Mouse (Mus musculus): Measurements from ENCODE around the gene Myod1. TPM values are rescaled to one million over a fixed set of nuclear protein-coding genes. Genes with fewer than 3 reads are reported as not detected.

Myod1 gene
- polyA plus RNA-seq, 1 experiment from 2014 or later: 8.1 TPM

DNA sequence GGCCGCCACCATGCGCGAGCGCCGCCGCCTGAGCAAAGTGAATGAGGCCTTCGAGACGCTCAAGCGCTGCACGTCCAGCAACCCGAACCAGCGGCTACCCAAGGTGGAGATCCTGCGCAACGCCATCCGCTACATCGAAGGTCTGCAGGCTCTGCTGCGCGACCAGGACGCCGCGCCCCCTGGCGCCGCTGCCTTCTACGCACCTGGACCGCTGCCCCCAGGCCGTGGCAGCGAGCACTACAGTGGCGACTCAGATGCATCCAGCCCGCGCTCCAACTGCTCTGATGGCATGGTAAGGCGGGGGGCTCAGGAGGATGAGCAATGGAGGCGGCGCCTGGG is 703 bp downstream of the Myod1 start:
- Histone ChIP-seq H3K4me3 (ENCODE audit: low read depth, low read length) (peak overlapping the region; percentile 19), H3K4me1 (ENCODE audit: control insufficient read depth, insufficient read depth, low read length) (no peaks in the 10 kb centered on the region; the same call in 1 of the 2 replicates), H3K9me3 (replicated peaks; ENCODE audit: control insufficient read depth, low read length) (no peaks in the 10 kb centered on the region), H3K9ac (replicated peaks; ENCODE audit: low read length) (no peak overlapping the region), H3K27me3 (ENCODE audit: control insufficient read depth, insufficient read depth, low read length) (peaks cover 42% of the 10 kb centered on the region), H3K4me2 (ENCODE audit: low read depth, low read length) (peak overlapping the region; percentile 42), H3K27ac (replicated peaks; ENCODE audit: low read depth, low read length) (no peak overlapping the region), H3K36me3 (replicated peaks; ENCODE audit: control insufficient read depth, insufficient read depth, low read depth, low read length) (no peaks in the 10 kb centered on the region)
- WGBS: 1% methylated on average over 33 of the region's 33 CpGs
- peak; percentile 68 for DNase-seq (ENCODE audit: low spot score)
- peak; percentile 45; the same call in 1 of the 2 replicates for ATAC-seq (replicated peaks; ENCODE audit: insufficient number of reproducible peaks, low FRiP score, low TSS enrichment, low read depth)

DNA sequence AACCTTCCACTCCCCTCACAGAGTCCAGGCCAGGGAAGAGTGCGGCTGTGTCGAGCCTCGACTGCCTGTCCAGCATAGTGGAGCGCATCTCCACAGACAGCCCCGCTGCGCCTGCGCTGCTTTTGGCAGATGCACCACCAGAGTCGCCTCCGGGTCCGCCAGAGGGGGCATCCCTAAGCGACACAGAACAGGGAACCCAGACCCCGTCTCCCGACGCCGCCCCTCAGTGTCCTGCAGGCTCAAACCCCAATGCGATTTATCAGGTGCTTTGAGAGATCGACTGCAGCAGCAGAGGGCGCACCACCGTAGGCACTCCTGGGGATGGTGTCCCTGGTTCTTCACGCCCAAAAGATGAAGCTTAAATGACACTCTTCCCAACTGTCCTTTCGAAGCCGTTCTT is 1.8 kb downstream of the Myod1 start:
- Histone ChIP-seq H3K9ac (replicated peaks; ENCODE audit: low read length) (no peak overlapping the region), H3K4me2 (ENCODE audit: low read depth, low read length) (no peak overlapping the region), H3K4me1 (ENCODE audit: control insufficient read depth, insufficient read depth, low read length) (no peaks in the 10 kb centered on the region; the same call in 1 of the 2 replicates), H3K4me3 (ENCODE audit: low read depth, low read length) (no peak overlapping the region), H3K27ac (replicated peaks; ENCODE audit: low read depth, low read length) (no peak overlapping the region), H3K9me3 (replicated peaks; ENCODE audit: control insufficient read depth, low read length) (no peaks in the 10 kb centered on the region), H3K36me3 (replicated peaks; ENCODE audit: control insufficient read depth, insufficient read depth, low read depth, low read length) (no peaks in the 10 kb centered on the region), H3K27me3 (ENCODE audit: control insufficient read depth, insufficient read depth, low read length) (peaks cover 42% of the 10 kb centered on the region)
- WGBS: 3% methylated on average over 22 of the region's 22 CpGs
- ATAC-seq (replicated peaks; ENCODE audit: insufficient number of reproducible peaks, low FRiP score, low TSS enrichment, low read depth): no peak; the same call in 1 of the 2 replicates
- no peak for DNase-seq (ENCODE audit: low spot score)

DNA sequence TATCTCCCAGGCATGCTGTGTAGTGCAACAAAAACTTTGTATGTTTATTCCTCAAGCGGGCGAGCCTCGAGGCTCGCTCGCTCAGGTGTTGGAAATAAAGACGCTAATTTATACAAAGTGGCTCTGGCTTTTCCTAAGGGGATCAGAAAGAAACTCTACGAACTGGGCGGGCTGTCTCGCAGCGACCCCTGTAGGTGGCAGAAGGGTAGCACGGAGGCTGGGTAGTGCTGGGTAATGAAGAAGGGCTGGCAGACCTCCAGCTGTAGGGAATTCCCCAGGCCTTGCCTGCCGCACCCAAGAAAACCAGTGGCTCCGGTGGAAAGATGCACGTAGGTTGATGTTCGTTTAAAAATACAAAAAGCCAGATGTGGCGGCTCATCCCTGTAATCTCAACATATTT is 2.7 kb downstream of the Myod1 start:
- no peak for ATAC-seq (replicated peaks; ENCODE audit: insufficient number of reproducible peaks, low FRiP score, low TSS enrichment, low read depth)
- Histone ChIP-seq H3K4me3 (ENCODE audit: low read depth, low read length) (no peak overlapping the region), H3K36me3 (replicated peaks; ENCODE audit: control insufficient read depth, insufficient read depth, low read depth, low read length) (no peaks in the 10 kb centered on the region), H3K4me2 (ENCODE audit: low read depth, low read length) (no peak overlapping the region), H3K9me3 (replicated peaks; ENCODE audit: control insufficient read depth, low read length) (no peaks in the 10 kb centered on the region), H3K27me3 (ENCODE audit: control insufficient read depth, insufficient read depth, low read length) (peaks cover 42% of the 10 kb centered on the region), H3K4me1 (ENCODE audit: control insufficient read depth, insufficient read depth, low read length) (no peaks in the 10 kb centered on the region; the same call in 1 of the 2 replicates), H3K9ac (replicated peaks; ENCODE audit: low read length) (no peak overlapping the region), H3K27ac (replicated peaks; ENCODE audit: low read depth, low read length) (no peak overlapping the region)
- WGBS: 9% methylated on average over 16 of the region's 16 CpGs
- DNase-seq (ENCODE audit: low spot score): peak; percentile 64

- 68% methylated on average over 9 of the region's 9 CpGs for WGBS
- Histone ChIP-seq H3K27ac (replicated peaks; ENCODE audit: low read depth, low read length) (no peak overlapping the region), H3K4me2 (ENCODE audit: low read depth, low read length) (no peak overlapping the region), H3K36me3 (replicated peaks; ENCODE audit: control insufficient read depth, insufficient read depth, low read depth, low read length) (no peaks in the 10 kb centered on the region), H3K9ac (replicated peaks; ENCODE audit: low read length) (no peak overlapping the region), H3K4me1 (ENCODE audit: control insufficient read depth, insufficient read depth, low read length) (no peaks in the 10 kb centered on the region; the same call in 1 of the 2 replicates), H3K27me3 (ENCODE audit: control insufficient read depth, insufficient read depth, low read length) (peaks cover 36% of the 10 kb centered on the region), H3K9me3 (replicated peaks; ENCODE audit: control insufficient read depth, low read length) (no peaks in the 10 kb centered on the region), H3K4me3 (ENCODE audit: low read depth, low read length) (no peak overlapping the region)
- ATAC-seq (replicated peaks; ENCODE audit: insufficient number of reproducible peaks, low FRiP score, low TSS enrichment, low read depth): no peak
- no peak for DNase-seq (ENCODE audit: low spot score)
These were observed 4.4 kb downstream of the Myod1 start for GRCm38 (mm10) chr7:46380625-46381024.

DNA sequence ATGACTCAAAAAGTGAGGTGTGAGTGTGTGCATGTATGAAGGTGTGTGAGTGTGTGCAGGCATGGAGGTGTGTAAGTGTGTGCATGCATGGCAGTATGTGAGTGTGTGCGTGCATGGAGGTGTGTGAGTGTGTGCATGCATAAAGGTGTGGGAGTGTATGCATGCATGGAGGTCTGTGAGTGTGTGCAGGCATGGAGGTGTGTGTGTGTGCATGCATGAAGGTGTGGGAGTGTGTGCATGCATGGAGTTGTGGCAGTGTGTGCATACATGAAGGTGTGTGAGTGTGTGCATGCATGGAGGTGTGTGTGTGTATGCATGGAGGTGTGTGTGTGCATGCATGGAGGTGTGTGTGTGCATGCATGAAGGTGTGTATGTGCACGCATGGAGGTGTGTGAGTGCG is 11.2 kb downstream of the Myod1 start:
- WGBS: 84% methylated on average over 3 of the region's 3 CpGs
- H3K9me3 ChIP-seq (replicated peaks; ENCODE audit: control insufficient read depth, low read length): no peaks in the 10 kb centered on the region
- no peak overlapping the region for H3K27ac ChIP-seq (replicated peaks; ENCODE audit: low read depth, low read length)
- no peak overlapping the region for H3K4me3 ChIP-seq (ENCODE audit: low read depth, low read length)
- H3K4me2 ChIP-seq (ENCODE audit: low read depth, low read length): no peak overlapping the region
- no peaks in the 10 kb centered on the region for H3K4me1 ChIP-seq (ENCODE audit: control insufficient read depth, insufficient read depth, low read length)
- no peaks in the 10 kb centered on the region for H3K36me3 ChIP-seq (replicated peaks; ENCODE audit: control insufficient read depth, insufficient read depth, low read depth, low read length)
- ATAC-seq (replicated peaks; ENCODE audit: insufficient number of reproducible peaks, low FRiP score, low TSS enrichment, low read depth) (no peak), DNase-seq (ENCODE audit: low spot score) (no peak)
- no peak overlapping the region for H3K9ac ChIP-seq (replicated peaks; ENCODE audit: low read length)
- no peaks in the 10 kb centered on the region for H3K27me3 ChIP-seq (ENCODE audit: control insufficient read depth, insufficient read depth, low read length)

GRCm38 (mm10) chr7:46389456-46390085 is 13.3 kb downstream of the Myod1 start:
- Histone ChIP-seq H3K27ac (replicated peaks; ENCODE audit: low read depth, low read length) (no peak overlapping the region), H3K36me3 (replicated peaks; ENCODE audit: control insufficient read depth, insufficient read depth, low read depth, low read length) (no peaks in the 10 kb centered on the region), H3K4me3 (ENCODE audit: low read depth, low read length) (no peak overlapping the region), H3K27me3 (ENCODE audit: control insufficient read depth, insufficient read depth, low read length) (peaks cover 2% of the 10 kb centered on the region), H3K4me1 (ENCODE audit: control insufficient read depth, insufficient read depth, low read length) (no peaks in the 10 kb centered on the region), H3K9me3 (replicated peaks; ENCODE audit: control insufficient read depth, low read length) (no peaks in the 10 kb centered on the region), H3K4me2 (ENCODE audit: low read depth, low read length) (no peak overlapping the region), H3K9ac (replicated peaks; ENCODE audit: low read length) (no peak overlapping the region)
- WGBS: 78% methylated on average over 10 of the region's 10 CpGs
- no peak for ATAC-seq (replicated peaks; ENCODE audit: insufficient number of reproducible peaks, low FRiP score, low TSS enrichment, low read depth)
- no peak for DNase-seq (ENCODE audit: low spot score)

- Histone ChIP-seq H3K4me2 (ENCODE audit: low read depth, low read length) (no peak overlapping the region), H3K4me1 (ENCODE audit: control insufficient read depth, insufficient read depth, low read length) (no peaks in the 10 kb centered on the region), H3K27me3 (ENCODE audit: control insufficient read depth, insufficient read depth, low read length) (peaks cover 5% of the 10 kb centered on the region), H3K9ac (replicated peaks; ENCODE audit: low read length) (no peak overlapping the region), H3K27ac (replicated peaks; ENCODE audit: low read depth, low read length) (no peak overlapping the region), H3K36me3 (replicated peaks; ENCODE audit: control insufficient read depth, insufficient read depth, low read depth, low read length) (no peaks in the 10 kb centered on the region), H3K4me3 (ENCODE audit: low read depth, low read length) (no peak overlapping the region), H3K9me3 (replicated peaks; ENCODE audit: control insufficient read depth, low read length) (no peaks in the 10 kb centered on the region)
- ATAC-seq (replicated peaks; ENCODE audit: insufficient number of reproducible peaks, low FRiP score, low TSS enrichment, low read depth) (no peak), DNase-seq (ENCODE audit: low spot score) (no peak)
- 69% methylated on average over 4 of the region's 4 CpGs for WGBS
These were observed 14.0 kb downstream of the Myod1 start for GRCm38 (mm10) chr7:46390226-46390625.

DNA sequence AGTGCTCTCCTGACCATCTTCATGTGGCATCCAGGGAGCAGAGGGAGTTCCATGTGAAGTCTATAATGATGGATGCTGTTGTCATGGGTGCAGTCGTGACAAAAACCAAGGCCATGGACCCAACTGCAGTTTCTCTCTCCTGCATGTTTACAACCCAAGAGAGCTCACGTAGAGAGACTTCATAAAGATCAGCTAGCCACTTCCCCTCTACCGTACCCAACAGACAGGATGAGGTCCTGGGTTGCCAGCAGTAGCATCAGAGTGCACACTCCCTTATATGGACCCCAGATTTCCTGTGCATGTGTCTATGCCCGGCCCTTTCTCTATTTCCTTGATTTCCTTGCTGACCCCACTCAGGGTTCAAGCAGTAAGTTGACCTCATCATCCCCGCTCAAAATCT is 15.4 kb downstream of the Myod1 start:
- ATAC-seq (replicated peaks; ENCODE audit: insufficient number of reproducible peaks, low FRiP score, low TSS enrichment, low read depth) (no peak), DNase-seq (ENCODE audit: low spot score) (no peak)
- no peak overlapping the region for H3K4me3 ChIP-seq (ENCODE audit: low read depth, low read length)
- no peaks in the 10 kb centered on the region for H3K9me3 ChIP-seq (replicated peaks; ENCODE audit: control insufficient read depth, low read length)
- H3K9ac ChIP-seq (replicated peaks; ENCODE audit: low read length): no peak overlapping the region
- 59% methylated on average over 5 of the region's 5 CpGs for WGBS
- no peaks in the 10 kb centered on the region for H3K4me1 ChIP-seq (ENCODE audit: control insufficient read depth, insufficient read depth, low read length)
- H3K27me3 ChIP-seq (ENCODE audit: control insufficient read depth, insufficient read depth, low read length): peaks cover 19% of the 10 kb centered on the region
- H3K27ac ChIP-seq (replicated peaks; ENCODE audit: low read depth, low read length): no peak overlapping the region
- H3K36me3 ChIP-seq (replicated peaks; ENCODE audit: control insufficient read depth, insufficient read depth, low read depth, low read length): no peaks in the 10 kb centered on the region
- no peak overlapping the region for H3K4me2 ChIP-seq (ENCODE audit: low read depth, low read length)

Data from embryonic facial prominence, embryonic 11.5 days (tissue).